Mouse (Mus musculus): Measurements from ENCODE around the gene Cubn. TPM values are rescaled to one million over a fixed set of nuclear protein-coding genes. Genes with fewer than 3 reads are reported as not detected.
A peak's percentile ranks its signal among the peaks of the same experiment; 100 is the strongest.

Gene Cubn
- total and polyA plus RNA-seq, 3 experiments: 0.03 to 0.09 (median 0.04) TPM

GRCm38 (mm10) chr2:13410660-13411059 is 81.0 kb downstream of the Cubn start:
- Histone ChIP-seq H3K36me3 (replicated peaks in 1 of 2; ENCODE audit: control insufficient read depth in 1 of 2, insufficient read depth in 1 of 2, low read length in 1 of 2) (no peaks in the 10 kb centered on the region), H3K27ac (ENCODE audit: insufficient read depth, low read depth) (peak overlapping the region; percentile 3; the same call in 1 of the 2 replicates), H3K9ac (ENCODE audit: insufficient read depth, low read depth) (no peak overlapping the region), H3K9me3 (replicated peaks; ENCODE audit: low read length) (no peaks in the 10 kb centered on the region), H3K4me2 (ENCODE audit: insufficient read depth, low read depth, poor library complexity, severe bottlenecking) (no peak overlapping the region), H3K4me3 (replicated peaks in 1 of 3; ENCODE audit: low read depth in 2 of 3, low read length in 2 of 3, poor library complexity in 1 of 3) (no peak overlapping the region), H3K4me1 (ENCODE audit: control insufficient read depth in 1 of 2, insufficient read depth in 2 of 2) (peaks cover 16 to 52% of the 10 kb centered on the region in 2 experiments), H3K79me2 (replicated peaks; ENCODE audit: control insufficient read depth, extremely low read depth, insufficient read depth, poor library complexity, severe bottlenecking) (no peaks in the 10 kb centered on the region), H3K27me3 (replicated peaks) (no peaks in the 10 kb centered on the region)
- in situ Hi-C loops (cut with MboI; ENCODE audit: low pct_ligation_motif_present, low pct_unique_long_range_greater_than_20kb, low sequenced_read_pairs): no loop called here
- DNase-seq (ENCODE audit: extremely low read depth): no peak
- dilution Hi-C loops (cut with MboI; ENCODE audit: extremely low pct_ligation_motif_present, extremely low pct_unique_long_range_greater_than_20kb, low sequenced_read_pairs): no loop called here
- no peak for TF ChIP-seq CHD1 (IDR thresholded peaks at IDR 0.05; ENCODE audit: low read depth, low read length)
- TF ChIP-seq RAD21 (IDR thresholded peaks at IDR 0.05; ENCODE audit: low read depth, low read length): no peak
- no peak for TF ChIP-seq KAT2A (IDR thresholded peaks at IDR 0.05; ENCODE audit: insufficient replicate concordance, low read length)
- TF ChIP-seq MYC (IDR thresholded peaks at IDR 0.05; ENCODE audit: low read depth, low read length): no peak
- TF ChIP-seq HCFC1 (IDR thresholded peaks at IDR 0.05; ENCODE audit: low read depth, low read length): no peak
- no peak for TF ChIP-seq NELFE (IDR thresholded peaks at IDR 0.05; ENCODE audit: low read depth, low read length)
- no peak for TF ChIP-seq ZNF384 (IDR thresholded peaks at IDR 0.05; ENCODE audit: low read depth, low read length)
- TF ChIP-seq MAFK (IDR thresholded peaks at IDR 0.05; ENCODE audit: insufficient replicate concordance, low read length): no peak
- TF ChIP-seq MAX (IDR thresholded peaks at IDR 0.05; ENCODE audit: low read length): peak; percentile 41; the same call in 1 of the 2 replicates
- TF ChIP-seq SIN3A (IDR thresholded peaks at IDR 0.05; ENCODE audit: low read length): no peak
- 0 out of 2 replicates have a peak, but pooled peaks have one; percentile 16 for TF ChIP-seq ETS1 (conservative IDR thresholded peaks at IDR 0.05; ENCODE audit: low read depth, low read length)
- no peak for TF ChIP-seq CTCF (conservative IDR thresholded peaks at IDR 0.05 in 1 of 2, IDR thresholded peaks at IDR 0.05 in 1 of 2; ENCODE audit: low read depth in 2 of 2, low read length in 2 of 2)
- TF ChIP-seq TBP (conservative IDR thresholded peaks at IDR 0.05; ENCODE audit: low read depth, low read length): no peak
- no peak for TF ChIP-seq EP300 (IDR thresholded peaks at IDR 0.05; ENCODE audit: low read length)
- no peak for TF ChIP-seq GABPA (IDR thresholded peaks at IDR 0.05; ENCODE audit: insufficient replicate concordance, low read depth, low read length)
- no peak for TF ChIP-seq ELF1 (IDR thresholded peaks at IDR 0.05; ENCODE audit: low read depth, low read length)
- no peak for TF ChIP-seq ZC3H11A (IDR thresholded peaks at IDR 0.05; ENCODE audit: low read depth, low read length)
- no peak for TF ChIP-seq RCOR1 (conservative IDR thresholded peaks at IDR 0.05; ENCODE audit: low read depth, low read length)
- TF ChIP-seq BHLHE40 (IDR thresholded peaks at IDR 0.05; ENCODE audit: low read depth, low read length): peak; percentile 73
- TF ChIP-seq MEF2A (IDR thresholded peaks at IDR 0.05; ENCODE audit: borderline replicate concordance, low read depth, low read length): no peak
- TF ChIP-seq MAZ (IDR thresholded peaks at IDR 0.05; ENCODE audit: low read depth, low read length): no peak
